Mouse (Mus musculus) telencephalon, adult 2 months (tissue): ENCODE measurements at regions not wholly inside any gene's neighbourhood (a gene's known extent, or its start where the extent isn't known, plus 50 kb on each side); places are given as distances from the start of the nearest gene placed in this dataset.
A peak's percentile ranks its signal among the peaks of the same experiment; 100 is the strongest.

Experiments used
- DNase-seq: peaks from one replicate; pipeline ENCODE4 v3.0.0-alpha.2; 2011; ENCODE audit warnings: low read depth, low spot score

DNA sequence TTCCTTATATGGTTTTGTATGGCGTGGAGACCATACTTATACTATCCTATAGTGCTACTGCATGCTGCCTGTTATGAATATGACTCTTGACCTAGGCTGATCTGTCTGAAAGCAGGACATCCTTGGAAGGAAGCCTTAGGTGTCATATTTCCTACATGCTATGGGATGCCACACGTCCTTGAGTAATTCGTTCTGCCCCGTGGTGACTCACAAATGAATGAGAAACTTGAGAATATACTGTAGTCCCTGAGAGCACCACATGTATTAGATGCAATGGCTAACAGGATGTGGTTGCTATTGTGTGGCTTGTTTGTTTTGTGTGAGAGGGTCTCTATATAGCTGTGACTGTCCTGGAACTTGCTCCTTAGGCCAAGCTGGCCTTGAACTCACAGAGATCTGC lies 57.2 kb upstream of the Adgrg6 start:
- DNase-seq: no peak

GRCm38 (mm10) chr10:14601031-14601430 lies 55.6 kb upstream of the Adgrg6 start:
- DNase-seq: no peak

DNA sequence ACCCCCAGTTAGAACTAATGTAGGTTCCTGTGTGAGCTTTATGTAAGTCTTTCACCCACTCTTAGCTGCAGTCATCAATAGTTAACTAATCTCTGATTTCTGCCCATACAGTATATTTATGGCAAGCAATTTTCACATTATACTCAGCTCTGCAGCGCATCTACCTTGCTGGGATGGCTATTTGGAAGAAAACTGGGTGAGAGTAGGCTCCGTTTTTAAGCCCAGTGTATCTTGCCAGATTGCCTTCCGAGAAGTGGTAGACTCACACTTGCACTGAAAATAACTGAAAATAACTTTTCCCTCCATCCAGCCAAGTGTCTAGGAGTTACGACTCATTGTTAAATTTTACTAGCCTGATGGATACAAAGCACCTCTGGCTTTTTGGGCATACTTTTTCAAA lies 54.6 kb upstream of the Adgrg6 start:
- DNase-seq: peak; percentile 19
